Mouse (Mus musculus) hindbrain, embryonic 14.5 days (tissue): ENCODE measurements around the gene Fam205a1. TPM values are rescaled to one million over a fixed set of nuclear protein-coding genes. Genes with fewer than 3 reads are reported as not detected.
"Not testable (repeated sequence)": the region's sequence is repeated elsewhere in the genome, so short reads cannot be mapped to it uniquely, and the experiment has no call there.

Experiments used
- ATAC-seq: fragments of 200-750 bp; cut with Nextera tagmentation; 2 replicates; pipeline ENCODE4 v1.8.0; 2017; ENCODE audit warnings: moderate number of reproducible peaks, mild to moderate bottlenecking, moderate TSS enrichment, moderate library complexity; ENCODE audit not compliant: low FRiP score
- DNase-seq: peaks from one replicate; pipeline ENCODE4 v3.0.0-alpha.2; 2015; ENCODE audit warnings: low spot score
- H3K27ac ChIP-seq: fragments of 300-500 bp; sonication (generic); 2 replicates; pipeline ENCODE4 v1.5.1; 2014; ENCODE audit warnings: mild to moderate bottlenecking, moderate library complexity
- H3K27me3 ChIP-seq: fragments of 300-500 bp; sonication (generic); 2 replicates; pipeline ENCODE4 v1.6.1; 2014; ENCODE audit warnings: mild to moderate bottlenecking, low read length, mixed read lengths; ENCODE audit not compliant: control insufficient read depth, insufficient read depth
- H3K36me3 ChIP-seq: fragments of 300-500 bp; sonication (generic); replicated peaks from 2 replicates; pipeline ENCODE4 v1.6.1; 2014; ENCODE audit not compliant: control insufficient read depth, insufficient read depth
- H3K4me1 ChIP-seq: fragments of 300-500 bp; sonication (generic); replicated peaks from 2 replicates; pipeline ENCODE4 v1.6.1; 2014; ENCODE audit warnings: antibody characterized with exemption, low read length, mixed read lengths; ENCODE audit not compliant: control insufficient read depth, insufficient read depth
- H3K4me2 ChIP-seq: fragments of 300-500 bp; sonication (generic); replicated peaks from 2 replicates; pipeline ENCODE4 v1.6.1; 2014; ENCODE audit warnings: mild to moderate bottlenecking, moderate library complexity
- H3K4me3 ChIP-seq: fragments of 300-500 bp; sonication (generic); replicated peaks from 2 replicates; pipeline ENCODE4 v1.5.1; 2014; ENCODE audit warnings: mild to moderate bottlenecking, low read length
- H3K9ac ChIP-seq: fragments of 300-500 bp; sonication (generic); 2 replicates; pipeline ENCODE4 v1.6.1; 2014
- H3K9me3 ChIP-seq: fragments of 300-500 bp; sonication (generic); 2 replicates; pipeline ENCODE4 v1.6.1; 2016; ENCODE audit warnings: low read length; ENCODE audit not compliant: control insufficient read depth
- WGBS: fragments of 180-500 bp; shearing (Covaris S2); extraction: QIAGEN DNeasy Blood & Tissue Kit; methylation state at CpG from one replicate; pipeline ENCODE4 v1.1.7; 2014; 5-methylcytosine and 5-hydroxymethylcytosine counted together
- polyA plus RNA-seq: library from polyadenylated mRNA; unstranded; fragments of >200 nt; fragmentation: Nextera tagmentation; extraction: Ambion mirVana; gene quantifications from 2 replicates; pipeline ENCODE4 v1.2.1, GENCODE M21; 2014

Fam205a1 gene
- 0.10 and 0.12 TPM in 2 replicates for polyA plus RNA-seq

DNA sequence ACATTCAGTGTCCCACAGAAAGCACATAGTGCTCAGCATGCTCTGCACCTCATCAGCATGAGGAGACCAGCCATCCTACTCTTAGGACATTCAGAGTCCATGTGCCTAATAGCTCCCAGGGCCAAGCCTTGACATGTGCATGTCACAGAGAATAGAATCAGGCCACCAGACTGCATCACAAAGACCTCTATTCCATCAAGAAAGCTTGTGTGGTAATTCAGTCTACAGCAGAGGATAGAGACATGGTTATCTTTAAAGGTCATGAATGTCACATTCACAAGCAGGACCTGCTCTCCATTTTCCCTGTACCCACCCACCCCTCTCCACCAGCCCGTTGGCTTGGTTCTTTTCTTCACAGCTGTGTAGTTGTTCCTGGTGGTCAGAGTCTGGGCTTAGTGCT is at the start of gene Fam205a1:
Gene Fam205a1, minus strand, starts transcription at position 101 of the 400 bp plus-strand sequence.
- WGBS, result 89% methylated on average over 1 of the region's 1 CpGs
- not testable (repeated sequence) for H3K4me3 ChIP-seq, H3K4me2 ChIP-seq, H3K27me3 ChIP-seq, H3K4me1 ChIP-seq, H3K27ac ChIP-seq, H3K9ac ChIP-seq, ATAC-seq, DNase-seq, H3K9me3 ChIP-seq, H3K36me3 ChIP-seq

- Histone ChIP-seq H3K36me3 (no peaks in the 10 kb centered on the region), H3K27ac (no peak overlapping the region), H3K4me3 (no peak overlapping the region), H3K9me3 (no peaks in the 10 kb centered on the region), H3K4me1 (no peaks in the 10 kb centered on the region), H3K27me3 (no peaks in the 10 kb centered on the region), H3K4me2 (no peak overlapping the region), H3K9ac (no peak overlapping the region)
- WGBS, result 92% methylated on average over 5 of the region's 5 CpGs
- no peak for ATAC-seq
- no peak for DNase-seq
Observed at GRCm38 (mm10) chr4:42902730-42903129, 49.0 kb upstream of the Fam205a1 start.

- Histone ChIP-seq H3K9ac (no peak overlapping the region), H3K9me3 (no peaks in the 10 kb centered on the region), H3K36me3 (no peaks in the 10 kb centered on the region), H3K27ac (no peak overlapping the region), H3K4me3 (no peak overlapping the region), H3K27me3 (no peaks in the 10 kb centered on the region), H3K4me1 (no peaks in the 10 kb centered on the region), H3K4me2 (no peak overlapping the region)
- WGBS, result 67% methylated on average over 9 of the region's 9 CpGs
- DNase-seq (no peak), ATAC-seq (no peak)
Observed at GRCm38 (mm10) chr4:42902174-42902573, 48.5 kb upstream of the Fam205a1 start.

GRCm38 (mm10) chr4:42900878-42901277 is 47.2 kb upstream of the Fam205a1 start:
- H3K4me2 ChIP-seq, result no peak overlapping the region
- H3K27ac ChIP-seq, result no peak overlapping the region
- 66% methylated on average over 5 of the region's 5 CpGs for WGBS
- H3K27me3 ChIP-seq, result no peaks in the 10 kb centered on the region
- no peaks in the 10 kb centered on the region for H3K9me3 ChIP-seq
- no peak overlapping the region for H3K9ac ChIP-seq
- no peaks in the 10 kb centered on the region for H3K4me1 ChIP-seq
- DNase-seq, result no peak
- no peak overlapping the region for H3K4me3 ChIP-seq
- no peak for ATAC-seq
- H3K36me3 ChIP-seq, result no peaks in the 10 kb centered on the region

DNA sequence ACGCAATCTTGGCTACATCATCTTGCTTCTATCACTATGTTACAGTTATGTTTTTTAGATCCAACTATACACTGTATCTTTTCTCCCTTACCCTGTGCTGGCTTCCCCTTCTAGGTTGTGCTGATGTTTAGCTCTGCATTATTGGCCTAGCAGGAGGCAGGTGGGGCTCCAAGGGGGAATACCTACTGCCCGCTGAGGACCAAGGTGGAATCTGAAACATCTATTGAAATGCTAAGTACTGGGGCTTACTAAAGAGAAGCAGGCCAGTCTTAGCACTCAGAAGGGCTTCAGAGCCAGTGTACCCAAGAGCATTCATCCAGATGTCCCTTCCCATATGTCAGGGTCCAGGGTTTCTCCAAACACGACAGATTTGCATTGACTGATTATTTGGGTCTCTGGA is 45.2 kb upstream of the Fam205a1 start:
- Histone ChIP-seq H3K4me3 (no peak overlapping the region), H3K4me2 (no peak overlapping the region), H3K9me3 (no peaks in the 10 kb centered on the region), H3K9ac (no peak overlapping the region), H3K36me3 (no peaks in the 10 kb centered on the region), H3K27ac (no peak overlapping the region), H3K4me1 (no peaks in the 10 kb centered on the region), H3K27me3 (no peaks in the 10 kb centered on the region)
- ATAC-seq (no peak), DNase-seq (no peak)
- 34% methylated on average over 3 of the region's 3 CpGs for WGBS

DNA sequence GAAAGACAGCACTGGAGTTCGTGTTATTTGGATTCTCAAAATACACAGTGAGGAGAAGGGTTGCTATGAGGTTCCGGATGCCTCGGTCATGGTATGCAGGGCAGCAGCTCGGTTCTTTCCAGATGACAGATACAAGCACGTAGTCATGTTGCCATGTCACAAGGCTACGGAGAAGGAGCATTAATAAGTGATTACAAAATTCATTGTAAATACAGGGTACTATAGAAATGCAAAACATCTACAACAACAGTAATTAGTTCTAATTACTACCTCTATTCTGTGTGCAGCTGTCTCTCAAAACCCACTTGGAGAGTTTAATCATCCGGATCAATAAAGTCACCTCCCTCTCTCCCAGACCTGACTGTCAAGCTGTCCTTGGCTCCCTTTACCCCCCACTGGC is 41.4 kb upstream of the Fam205a1 start:
- DNase-seq (no peak), ATAC-seq (no peak)
- H3K9me3 ChIP-seq, result no peaks in the 10 kb centered on the region
- H3K27me3 ChIP-seq, result no peaks in the 10 kb centered on the region
- 34% methylated on average over 7 of the region's 7 CpGs for WGBS
- H3K4me3 ChIP-seq, result no peak overlapping the region
- H3K36me3 ChIP-seq, result no peaks in the 10 kb centered on the region
- H3K4me1 ChIP-seq, result no peaks in the 10 kb centered on the region
- no peak overlapping the region for H3K4me2 ChIP-seq
- H3K27ac ChIP-seq, result no peak overlapping the region
- H3K9ac ChIP-seq, result no peak overlapping the region

DNA sequence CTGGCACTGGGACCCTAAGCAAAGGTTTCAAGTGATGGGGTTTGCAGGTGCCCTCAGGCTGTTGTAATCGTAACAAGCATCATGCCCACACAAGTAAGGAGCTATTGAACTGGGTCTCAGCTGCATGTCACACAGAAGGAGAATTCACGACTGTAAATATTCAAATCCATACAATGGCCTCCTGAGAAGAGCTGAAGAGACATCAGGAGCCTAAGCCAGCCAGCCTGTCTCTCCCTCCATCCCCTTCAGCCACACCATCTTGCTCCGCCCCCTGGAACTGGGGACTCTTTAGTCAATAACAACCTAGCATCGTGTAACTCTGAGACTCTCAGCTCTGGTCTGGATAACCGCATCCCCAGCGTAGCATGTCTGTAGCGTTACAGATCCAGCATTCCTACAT is 37.5 kb upstream of the Fam205a1 start:
- H3K4me1 ChIP-seq, result no peaks in the 10 kb centered on the region
- H3K27me3 ChIP-seq, result no peaks in the 10 kb centered on the region
- H3K4me3 ChIP-seq, result no peak overlapping the region
- no peaks in the 10 kb centered on the region for H3K9me3 ChIP-seq
- no peak for DNase-seq
- no peak overlapping the region for H3K4me2 ChIP-seq
- ATAC-seq, result no peak
- H3K36me3 ChIP-seq, result no peaks in the 10 kb centered on the region
- WGBS, result 61% methylated on average over 7 of the region's 7 CpGs
- no peak overlapping the region for H3K27ac ChIP-seq
- H3K9ac ChIP-seq, result no peak overlapping the region

DNA sequence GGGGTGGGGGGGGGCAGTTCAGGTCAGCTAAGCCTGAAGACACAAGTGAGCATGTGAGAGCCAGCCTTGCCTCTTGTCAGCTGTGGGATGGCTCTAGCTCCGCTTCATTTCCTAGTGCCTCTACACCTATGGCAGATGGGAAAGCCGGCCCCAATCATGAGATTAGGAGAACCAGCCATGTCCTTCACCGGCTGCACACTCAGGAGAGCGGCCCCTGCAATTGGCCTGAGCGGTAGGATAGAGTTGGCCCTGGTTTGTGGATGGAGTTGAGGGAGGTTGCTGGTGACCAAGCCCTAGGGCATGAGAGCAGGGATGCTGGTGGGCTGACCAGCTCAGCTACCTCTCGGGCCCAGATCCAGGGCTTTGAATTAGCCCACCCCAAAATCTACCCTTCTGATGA is 35.1 kb upstream of the Fam205a1 start:
- H3K9ac ChIP-seq, result no peak overlapping the region
- H3K27ac ChIP-seq, result no peak overlapping the region
- no peaks in the 10 kb centered on the region for H3K27me3 ChIP-seq
- ATAC-seq (no peak), DNase-seq (no peak)
- H3K9me3 ChIP-seq, result no peaks in the 10 kb centered on the region
- no peaks in the 10 kb centered on the region for H3K36me3 ChIP-seq
- H3K4me1 ChIP-seq, result no peaks in the 10 kb centered on the region
- no peak overlapping the region for H3K4me3 ChIP-seq
- no peak overlapping the region for H3K4me2 ChIP-seq
- 94% methylated on average over 6 of the region's 6 CpGs for whole genome bisulfite sequencing

DNA sequence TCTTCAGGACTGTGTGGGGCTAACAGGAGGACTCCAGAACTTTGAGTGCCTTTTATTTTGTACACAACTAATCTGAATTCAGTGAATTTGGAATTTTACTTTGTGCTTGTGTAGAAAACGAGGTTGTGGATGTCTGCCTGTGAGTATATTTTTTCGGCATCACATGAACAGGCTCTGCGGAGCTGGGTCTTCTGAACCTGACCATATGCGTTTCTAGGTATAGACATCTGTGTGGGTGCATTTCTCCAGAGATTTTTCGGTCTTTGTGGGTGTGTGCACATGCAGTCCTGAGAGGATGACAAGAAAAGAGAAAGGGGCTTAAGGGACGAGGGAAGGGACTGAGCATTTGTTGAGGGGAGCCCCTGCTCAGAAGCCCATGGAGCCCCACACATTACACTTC is 33.2 kb upstream of the Fam205a1 start:
- Histone ChIP-seq H3K9ac (no peak overlapping the region), H3K36me3 (no peaks in the 10 kb centered on the region), H3K4me1 (no peaks in the 10 kb centered on the region), H3K4me3 (no peak overlapping the region), H3K9me3 (no peaks in the 10 kb centered on the region), H3K27me3 (no peaks in the 10 kb centered on the region), H3K27ac (no peak overlapping the region), H3K4me2 (no peak overlapping the region)
- no peak for ATAC-seq
- DNase-seq, result no peak
- WGBS, result 90% methylated on average over 6 of the region's 6 CpGs

DNA sequence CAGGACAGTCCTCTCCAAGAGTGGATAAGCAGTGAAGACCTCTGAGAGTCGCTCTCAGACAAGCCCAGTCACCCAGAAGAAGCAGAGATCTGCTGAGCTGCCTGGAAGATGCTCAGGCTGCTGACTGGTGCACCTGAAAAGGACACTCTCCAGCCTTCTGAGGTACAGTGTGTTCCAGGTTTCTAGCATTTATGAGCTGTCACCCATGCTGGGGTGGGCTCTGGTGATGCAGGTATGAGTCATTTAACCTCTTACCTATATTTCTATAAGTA is 26.9 kb upstream of the Fam205a1 start:
- 63% methylated on average over 1 of the region's 1 CpGs for WGBS
- DNase-seq (no peak), ATAC-seq (no peak)
- Histone ChIP-seq H3K4me2 (no peak overlapping the region), H3K27ac (peak overlapping the region; percentile 54; the same call in 1 of the 2 replicates), H3K4me1 (no peaks in the 10 kb centered on the region), H3K27me3 (no peaks in the 10 kb centered on the region), H3K9ac (no peak overlapping the region), H3K9me3 (no peaks in the 10 kb centered on the region), H3K4me3 (no peak overlapping the region), H3K36me3 (no peaks in the 10 kb centered on the region)
